Mouse (Mus musculus): ENCODE measurements around the gene Gdf7.

- TF ChIP-seq GATA1 (IDR thresholded peaks at IDR 0.05; ENCODE audit: low read length) (no peak), TAL1 (IDR thresholded peaks at IDR 0.05; ENCODE audit: low read length) (no peak)
Observed at GRCm38 (mm10) chr12:8299143-8300110, 2.3 kb downstream of the Gdf7 start.
